Mouse (Mus musculus) thymus, postnatal 25 days (tissue): ENCODE measurements around the gene Ampd2.

Experiments
- DNase-seq: peaks from one replicate; pipeline ENCODE4 v3.0.0; 2022

Gene Ampd2

GRCm38 (mm10) chr3:108068826-108069225 lies 17.6 kb downstream of the Ampd2 start:
- DNase-seq = no peak

- DNase-seq = no peak
These were observed 19.0 kb downstream of the Ampd2 start for GRCm38 (mm10) chr3:108067370-108067934.

GRCm38 (mm10) chr3:108065551-108065950 lies 20.9 kb downstream of the Ampd2 start:
- DNase-seq = no peak

GRCm38 (mm10) chr3:108064672-108065071 lies 21.8 kb downstream of the Ampd2 start:
- no peak for DNase-seq

- DNase-seq = no peak
These were observed 23.8 kb downstream of the Ampd2 start for GRCm38 (mm10) chr3:108062648-108063047.

GRCm38 (mm10) chr3:108061420-108061819 lies 25.0 kb downstream of the Ampd2 start:
- DNase-seq = peak; percentile 46

- DNase-seq = no peak
These were observed 36.0 kb downstream of the Ampd2 start for GRCm38 (mm10) chr3:108050493-108050892.

GRCm38 (mm10) chr3:108048306-108048705 lies 38.1 kb downstream of the Ampd2 start:
- no peak for DNase-seq

GRCm38 (mm10) chr3:108046944-108047655 lies 39.4 kb downstream of the Ampd2 start:
- no peak for DNase-seq

- DNase-seq = peak; percentile 84
These were observed 41.9 kb downstream of the Ampd2 start, which contains the start of gene Gstm4 for GRCm38 (mm10) chr3:108044394-108045140. Gstm4 (minus strand) TSS chr3:108044894.

- DNase-seq = no peak
These were observed 53.3 kb downstream of the Ampd2 start for GRCm38 (mm10) chr3:108033156-108033555.

- DNase-seq = no peak
These were observed 54.3 kb downstream of the Ampd2 start for GRCm38 (mm10) chr3:108032113-108032512.

GRCm38 (mm10) chr3:108028641-108029365 lies 57.6 kb downstream of the Ampd2 start:
- no peak for DNase-seq

- no peak for DNase-seq
These were observed 59.9 kb downstream of the Ampd2 start for GRCm38 (mm10) chr3:108026597-108026996.

- no peak for DNase-seq
These were observed 60.4 kb downstream of the Ampd2 start for GRCm38 (mm10) chr3:108026049-108026448.

GRCm38 (mm10) chr3:108025318-108025717 lies 61.1 kb downstream of the Ampd2 start:
- no peak for DNase-seq
